Mouse (Mus musculus) embryo, embryonic 10.5 days (tissue): Measurements from ENCODE around the gene Sycp2.
"Not testable (repeated sequence)": the region's sequence is repeated elsewhere in the genome, so short reads cannot be mapped to it uniquely, and the experiment has no call there.

ENCODE experiments used
- DNase-seq: peaks from one replicate; pipeline ENCODE4 v3.0.0-alpha.2; 2015; ENCODE audit warnings: low spot score

Gene Sycp2

DNA sequence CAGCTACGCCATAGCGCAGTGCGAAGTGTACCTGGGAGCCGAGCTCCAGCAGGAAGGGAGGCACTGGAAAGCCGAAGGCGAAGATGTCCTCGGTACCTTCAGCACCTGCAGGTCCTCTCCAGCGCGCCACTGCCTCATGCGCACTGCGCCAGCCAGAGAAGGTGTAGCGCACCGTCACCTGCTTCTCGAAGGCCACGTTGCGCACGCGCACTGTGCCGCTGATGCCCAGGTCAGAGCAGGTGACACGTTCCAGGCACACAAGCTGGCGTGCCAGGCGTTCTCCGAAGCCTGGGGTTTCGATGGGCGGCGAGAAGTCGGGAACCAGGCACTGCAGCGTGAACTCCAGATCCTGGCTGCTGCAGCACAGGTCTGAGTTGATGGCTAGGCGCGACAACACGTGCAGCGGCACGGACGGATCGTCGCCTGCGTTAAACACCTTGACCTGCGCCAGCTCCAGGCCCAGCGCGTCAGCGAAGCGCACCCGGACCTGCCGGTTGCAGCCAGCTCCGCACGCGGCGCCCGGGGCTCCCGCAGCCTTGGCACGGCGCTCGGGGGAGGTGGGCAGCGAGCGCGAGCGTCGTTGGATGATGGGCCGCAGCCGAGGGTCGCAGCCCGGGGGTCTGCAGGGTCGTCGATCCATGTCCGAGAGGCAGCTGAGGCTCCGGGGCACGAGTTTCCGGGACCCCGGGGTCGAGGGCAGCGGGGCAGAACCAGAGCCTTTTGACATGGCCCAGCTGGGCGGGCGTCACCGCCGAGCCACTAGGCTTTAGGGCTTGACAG is 6.2 kb upstream of the Sycp2 start:
- DNase-seq, result no peak

DNA sequence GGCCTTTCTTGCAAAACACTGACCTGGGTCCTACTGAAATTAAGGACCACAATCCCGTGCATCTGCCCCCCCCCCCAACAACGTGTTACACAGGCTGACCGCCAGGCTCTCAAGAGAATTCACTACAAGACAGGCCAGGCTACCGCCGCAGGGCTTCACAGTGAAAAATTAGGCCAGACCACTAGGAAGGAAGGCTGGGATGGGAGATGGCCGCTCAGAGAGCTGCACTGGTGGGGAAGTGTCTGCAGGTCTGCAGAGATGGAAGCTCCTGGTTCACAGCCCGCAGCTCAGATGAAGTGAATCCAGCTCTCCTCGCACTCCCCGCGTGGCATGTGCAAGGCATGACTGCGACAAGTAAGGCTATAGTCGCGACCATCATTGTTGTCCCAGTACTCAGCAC is 5.6 kb upstream of the Sycp2 start:
- DNase-seq, result no peak

DNA sequence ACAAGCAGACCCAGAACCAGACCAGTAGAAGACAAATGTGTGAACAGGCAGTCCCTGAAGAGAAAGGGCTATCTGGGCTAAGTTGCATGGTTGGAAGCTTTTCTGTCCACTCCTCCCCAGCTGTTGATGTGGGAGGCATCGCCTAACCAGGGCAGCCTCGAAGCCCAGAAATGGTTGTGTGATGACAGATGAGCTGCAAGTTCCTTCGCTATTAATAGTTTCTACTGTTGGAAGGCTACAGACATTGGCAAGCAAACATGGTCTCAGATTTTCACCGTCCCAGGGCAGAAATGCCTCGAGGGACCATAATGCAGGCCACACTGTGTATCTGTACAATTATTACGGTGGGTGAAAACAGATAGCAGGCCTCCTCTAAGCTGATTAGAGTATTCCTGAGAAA is 5.1 kb upstream of the Sycp2 start:
- DNase-seq, result no peak

DNA sequence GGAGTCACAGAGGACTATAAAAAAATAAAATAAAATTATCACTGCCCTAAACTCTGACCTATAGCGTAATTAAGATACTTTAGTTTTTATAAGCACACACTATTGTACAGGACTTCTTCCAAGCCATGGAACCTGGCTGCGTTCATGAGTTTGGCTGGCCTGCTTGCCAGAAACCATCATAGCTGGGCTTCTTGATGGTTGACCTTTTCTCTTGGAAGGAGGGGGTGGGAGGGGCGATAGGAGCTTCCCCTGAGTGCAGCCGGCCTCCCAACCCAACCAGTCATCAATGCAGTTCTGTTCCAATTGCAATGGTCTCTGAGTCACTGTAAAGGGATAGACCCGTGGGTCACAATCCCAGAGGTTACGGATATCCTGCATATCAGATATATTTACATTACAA is 2.8 kb upstream of the Sycp2 start:
- DNase-seq, result no peak

DNA sequence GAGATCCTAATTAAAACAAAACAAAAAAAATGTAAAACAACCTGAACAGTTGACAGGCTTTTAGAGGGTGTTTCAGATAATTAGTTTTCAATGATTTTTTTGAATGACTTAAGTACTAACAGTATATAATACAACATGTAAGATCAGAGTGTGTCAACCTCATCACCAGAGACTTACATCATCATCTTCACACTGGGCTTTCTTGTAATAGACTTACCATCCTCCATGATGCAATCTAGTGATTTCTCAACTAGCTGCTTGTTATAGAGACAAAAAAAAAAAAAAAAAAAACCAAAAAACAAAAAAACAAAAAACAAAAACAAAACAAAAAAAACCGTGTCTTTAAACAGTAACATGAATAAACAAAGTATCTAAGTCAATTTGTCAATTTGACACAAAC is 1.5 kb upstream of the Sycp2 start:
- no peak for DNase-seq

DNA sequence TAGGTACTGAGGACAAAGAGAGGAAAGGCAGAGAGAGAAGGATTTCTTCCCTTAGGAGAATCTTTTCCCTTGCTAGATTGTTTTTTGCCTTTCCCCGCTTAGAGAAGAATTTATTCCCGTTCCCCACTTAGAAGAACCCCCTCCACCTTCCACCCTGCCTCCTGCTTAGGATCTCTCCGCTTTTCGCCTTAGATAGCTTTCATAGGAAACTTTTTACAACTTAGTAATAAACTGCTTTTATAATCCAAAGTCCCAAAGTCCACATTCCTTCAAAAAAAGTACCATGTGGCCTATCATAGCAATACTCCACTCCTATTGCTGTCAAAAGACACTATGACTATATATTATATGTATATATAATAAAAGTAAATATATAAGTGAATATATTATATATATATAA is 64.9 kb downstream of the Sycp2 start:
- no peak for DNase-seq

DNA sequence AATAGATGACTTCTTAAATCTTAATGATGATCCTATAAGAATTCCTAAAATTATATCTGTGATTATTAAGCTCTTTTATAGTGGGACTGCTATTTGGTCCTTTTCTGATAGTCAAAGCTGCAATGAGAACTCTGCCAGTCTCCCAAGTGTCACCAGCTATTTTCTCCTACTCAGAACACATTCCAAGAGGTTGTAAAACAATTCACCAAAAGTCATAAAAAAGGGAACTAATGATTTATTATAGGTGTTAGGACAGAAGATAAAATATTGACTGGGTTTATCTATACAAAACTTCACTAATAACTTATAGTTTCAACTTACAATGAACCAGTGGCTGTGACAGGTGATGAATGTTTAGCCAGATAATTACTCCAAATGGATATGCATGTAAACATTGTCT is 65.4 kb downstream of the Sycp2 start:
- not testable (repeated sequence) for DNase-seq

DNA sequence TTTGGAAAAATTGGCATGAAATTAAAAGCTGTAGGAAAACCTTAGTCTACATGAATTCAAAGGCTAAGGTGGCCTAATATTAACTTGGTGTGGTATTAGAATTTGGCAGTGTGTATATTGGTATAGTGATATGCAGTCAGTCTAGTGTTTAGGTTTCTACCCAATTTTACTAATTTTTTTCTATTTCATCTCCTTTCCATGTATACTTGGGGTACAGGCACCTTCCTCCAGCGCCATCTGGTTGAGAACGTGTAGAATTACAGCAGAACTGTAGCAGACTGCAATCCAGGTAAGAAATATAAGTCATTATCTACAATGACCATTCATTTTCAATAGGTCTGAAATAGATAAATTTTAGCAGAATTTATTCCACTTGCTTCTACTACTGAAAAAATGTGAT is 68.4 kb downstream of the Sycp2 start:
- DNase-seq, result no peak

DNA sequence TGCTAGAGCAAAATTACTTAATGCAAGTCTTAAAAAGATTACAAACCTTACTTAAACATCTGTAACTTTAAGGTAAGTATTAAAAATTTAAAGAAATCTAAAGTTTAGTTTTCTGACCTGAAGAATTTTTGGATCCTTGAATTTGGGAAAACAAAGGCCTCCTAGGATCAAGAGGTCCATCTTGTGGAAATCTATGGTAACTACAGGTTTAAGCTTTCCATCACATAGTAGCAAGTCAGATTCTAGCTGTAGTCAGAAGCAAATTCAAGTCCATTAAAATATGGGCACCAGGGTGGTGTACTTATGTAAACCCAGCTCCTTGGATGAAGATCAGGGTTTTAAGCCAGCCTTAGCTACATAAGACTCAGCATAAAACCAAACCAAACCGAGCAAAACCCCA is 69.6 kb downstream of the Sycp2 start:
- DNase-seq, result peak; percentile 52

DNA sequence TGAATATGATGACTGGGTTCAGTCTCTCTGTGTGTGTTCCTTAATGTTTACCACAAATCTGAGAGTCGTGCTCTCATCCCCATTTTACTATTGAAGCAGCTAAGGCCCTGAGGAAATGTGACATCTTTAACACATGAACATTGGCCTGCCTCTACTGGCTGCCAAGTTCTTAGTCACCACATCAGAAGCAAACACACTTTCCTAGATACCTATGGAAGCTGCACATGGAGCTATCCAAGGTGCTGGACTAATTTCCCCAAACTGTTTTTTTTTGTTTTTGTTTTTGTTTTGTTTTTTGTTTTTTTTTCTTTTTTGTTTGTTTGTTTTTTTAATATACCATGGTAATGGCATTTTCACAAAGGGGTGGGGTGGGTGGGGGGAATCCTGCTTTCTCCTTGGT is 77.5 kb downstream of the Sycp2 start:
- DNase-seq, result peak; percentile 14

DNA sequence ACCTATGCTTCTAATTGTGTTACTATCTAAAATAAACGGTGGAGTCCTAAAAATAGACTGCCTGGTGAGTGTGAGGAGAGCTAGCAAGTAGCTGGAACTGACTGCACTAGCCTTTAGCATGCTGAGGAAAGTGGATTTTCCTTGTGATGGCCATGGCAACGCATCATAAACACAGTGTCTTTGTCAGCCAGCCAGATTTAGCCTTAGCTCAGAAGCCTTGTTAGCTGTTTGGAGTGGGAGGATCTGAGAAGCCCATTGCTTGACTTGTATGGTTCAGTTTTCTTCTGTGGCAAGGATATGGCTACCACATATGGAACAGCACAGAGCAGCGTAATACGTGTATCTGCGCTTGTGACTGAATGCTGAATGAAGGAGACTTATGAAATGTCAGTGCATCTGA is 77.9 kb downstream of the Sycp2 start:
- DNase-seq, result no peak

DNA sequence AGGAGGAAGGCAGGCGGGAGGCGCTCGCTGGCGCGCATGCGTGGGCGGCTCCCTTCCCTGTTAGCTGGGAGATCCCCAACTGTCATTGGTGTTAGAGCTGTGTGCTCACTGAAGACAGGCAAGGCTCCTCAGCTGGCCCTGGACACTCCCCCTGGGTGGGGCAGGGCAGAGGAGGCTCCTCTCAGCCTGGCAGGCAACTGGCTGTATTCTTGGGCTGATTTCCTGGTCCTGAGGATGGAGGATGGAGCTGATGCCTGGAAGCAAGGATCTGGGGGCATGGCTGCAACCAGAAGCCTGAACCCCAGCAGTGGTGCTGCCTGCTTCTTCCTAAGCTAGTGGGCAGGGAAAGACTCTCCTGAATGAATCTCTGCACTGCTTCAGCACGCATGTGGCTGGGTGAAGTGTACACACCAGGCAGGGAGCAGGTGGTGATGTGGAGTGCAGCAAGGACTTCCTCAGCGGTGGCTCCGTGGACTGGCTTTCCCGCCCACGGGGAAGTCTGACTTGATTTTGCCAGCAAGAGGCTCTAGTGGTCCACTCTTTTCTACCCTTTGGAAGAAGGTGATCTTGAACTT is 79.9 kb downstream of the Sycp2 start:
- DNase-seq, result peak; percentile 80

DNA sequence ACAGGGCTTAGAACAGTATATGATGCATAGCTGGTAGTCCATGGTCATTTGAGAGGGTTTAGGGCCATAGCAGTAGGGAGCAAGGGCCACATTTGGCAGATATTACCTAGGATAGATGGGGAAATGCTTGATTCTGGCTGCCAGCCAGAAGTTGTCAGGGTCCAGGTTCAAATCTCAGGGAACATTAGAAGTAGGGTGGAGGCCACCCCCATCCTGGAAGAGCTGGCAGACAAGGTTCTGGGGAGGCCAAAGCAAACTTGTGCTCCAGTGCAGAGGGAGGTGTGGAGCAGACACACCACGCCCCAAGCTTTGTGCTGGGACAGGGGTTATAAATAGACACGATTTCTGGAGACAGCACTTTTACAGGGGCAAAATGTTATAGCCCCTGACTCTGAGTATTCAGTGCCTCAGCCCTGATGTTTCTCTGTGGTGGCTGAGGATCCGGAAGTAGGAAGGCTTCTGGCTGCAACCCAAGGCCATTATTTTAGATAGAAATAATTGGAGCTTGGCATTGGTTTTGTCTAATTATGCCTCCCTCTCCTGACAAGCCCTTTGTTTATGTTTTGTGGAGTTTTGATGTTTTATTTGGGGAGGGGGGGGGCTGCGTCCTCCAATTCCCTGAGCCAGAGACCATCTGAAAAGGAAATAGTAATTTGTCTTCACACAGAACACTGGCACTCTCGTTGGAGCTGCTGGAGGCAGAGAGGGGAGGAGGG is 80.6 kb downstream of the Sycp2 start:
- DNase-seq, result no peak

DNA sequence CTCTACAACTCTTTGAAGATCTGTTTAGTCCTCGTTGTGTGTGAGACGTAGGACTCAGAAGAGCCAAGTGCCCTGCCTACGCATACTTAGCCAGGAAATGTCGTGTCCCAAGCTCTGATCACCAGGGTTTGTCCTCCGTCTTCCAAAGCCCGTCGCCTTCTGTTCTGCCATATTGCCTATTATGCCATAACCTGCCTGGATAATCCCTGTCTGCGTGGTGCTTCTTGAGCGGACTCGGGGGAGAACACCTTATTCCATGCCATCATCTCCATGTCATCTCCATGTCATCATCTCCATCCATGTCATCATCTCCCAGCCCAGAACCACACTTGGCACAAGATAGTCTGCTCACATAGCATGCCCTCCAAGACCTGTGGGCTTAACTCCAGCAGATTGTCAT is 81.4 kb downstream of the Sycp2 start:
- DNase-seq, result no peak

DNA sequence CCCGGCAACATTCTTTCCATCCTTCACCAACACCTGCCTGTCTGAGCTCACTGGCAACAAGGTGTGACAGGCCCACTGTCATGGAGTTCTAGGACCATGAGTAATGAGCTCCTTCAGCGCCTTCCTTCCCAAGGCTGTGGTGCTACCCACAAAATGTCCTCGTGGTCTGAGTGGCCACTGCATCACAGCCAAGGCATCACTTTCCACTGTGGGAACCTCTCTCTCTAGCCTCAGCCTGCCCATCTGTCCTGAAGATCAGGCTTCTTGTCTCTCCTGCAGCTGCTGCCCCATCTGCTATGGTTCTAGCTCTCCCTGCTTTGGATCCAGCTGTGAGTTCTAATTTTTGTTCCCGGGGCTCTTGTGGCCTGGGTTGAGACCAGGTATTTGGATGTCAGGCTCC is 82.7 kb downstream of the Sycp2 start:
- DNase-seq, result no peak

DNA sequence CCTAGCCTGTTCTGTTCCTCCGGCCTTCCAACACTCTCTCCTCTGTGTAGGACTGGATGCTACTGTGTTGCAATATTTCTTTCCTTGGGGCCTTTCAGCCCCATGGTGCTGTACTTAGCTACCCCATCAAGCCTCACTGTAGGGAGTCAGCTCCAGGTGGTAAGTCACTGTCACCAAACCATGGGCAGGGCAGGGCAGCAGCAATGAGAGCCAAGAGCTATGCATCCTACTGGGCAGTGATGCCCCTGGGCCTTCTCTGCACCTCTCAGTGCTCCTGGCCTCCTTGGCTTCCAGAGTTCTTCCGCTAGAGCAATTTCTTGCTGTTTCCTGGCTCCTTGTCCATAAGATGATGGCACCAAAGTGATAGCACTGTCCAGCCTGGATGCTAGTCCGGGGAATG is 83.1 kb downstream of the Sycp2 start:
- DNase-seq, result no peak

DNA sequence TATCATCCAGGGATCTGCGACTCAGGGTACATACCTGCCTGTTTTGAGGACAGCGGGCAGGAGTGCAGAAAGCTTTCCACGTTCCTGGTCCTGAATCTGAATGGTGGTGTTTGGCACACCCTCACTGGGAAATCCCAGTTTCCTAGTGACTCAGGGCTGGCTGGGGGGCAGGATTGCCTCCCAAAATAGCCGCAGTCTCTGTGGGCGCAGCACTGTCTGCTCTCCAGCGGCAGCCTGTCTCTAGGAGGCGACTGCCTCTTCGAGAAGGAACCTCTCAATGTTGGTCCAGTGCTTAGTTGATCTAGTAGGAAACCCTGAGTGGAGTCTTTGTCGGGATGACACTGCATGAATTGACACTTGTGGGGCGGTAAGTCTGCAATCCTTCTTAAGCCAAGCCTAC is 86.2 kb downstream of the Sycp2 start:
- DNase-seq, result no peak

DNA sequence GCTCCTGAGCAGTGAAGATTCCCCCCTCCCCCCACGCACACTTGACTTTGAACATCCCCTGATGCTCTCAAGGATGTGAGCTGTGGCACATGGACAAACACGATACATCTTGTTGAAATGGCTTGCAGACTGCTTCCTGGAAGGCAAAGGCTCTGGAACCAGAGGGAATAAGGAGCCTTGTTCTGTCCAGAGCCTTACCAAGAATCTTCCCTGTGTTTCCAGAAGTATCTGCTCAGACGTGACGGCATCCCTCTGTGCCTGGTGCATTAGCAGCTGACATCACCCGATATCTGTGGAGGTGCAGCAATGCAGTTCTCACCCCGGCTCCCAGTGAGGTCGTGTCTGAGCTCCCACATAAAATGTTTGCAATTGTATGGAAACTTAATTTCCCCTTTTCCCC is 87.7 kb downstream of the Sycp2 start:
- no peak for DNase-seq

DNA sequence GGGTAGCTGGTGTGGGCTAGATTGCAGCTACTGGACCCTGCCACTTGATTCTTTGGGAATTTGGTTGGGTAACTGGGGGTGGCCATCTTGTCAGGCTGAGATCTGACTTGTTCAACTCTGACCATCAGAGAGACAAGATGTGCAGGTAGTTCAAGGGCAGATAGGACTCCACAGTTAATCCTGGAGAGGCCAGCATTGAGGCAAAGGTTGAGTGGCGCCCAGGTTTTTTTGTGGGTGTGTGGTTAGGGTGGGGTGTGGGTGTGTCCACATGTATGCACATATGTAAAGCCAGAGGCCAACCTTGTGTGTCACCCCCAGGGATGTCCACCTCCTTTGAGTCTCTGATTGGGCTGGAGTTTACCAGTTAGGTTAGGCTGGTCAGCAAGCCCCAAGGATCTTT is 91.2 kb downstream of the Sycp2 start:
- DNase-seq, result no peak

DNA sequence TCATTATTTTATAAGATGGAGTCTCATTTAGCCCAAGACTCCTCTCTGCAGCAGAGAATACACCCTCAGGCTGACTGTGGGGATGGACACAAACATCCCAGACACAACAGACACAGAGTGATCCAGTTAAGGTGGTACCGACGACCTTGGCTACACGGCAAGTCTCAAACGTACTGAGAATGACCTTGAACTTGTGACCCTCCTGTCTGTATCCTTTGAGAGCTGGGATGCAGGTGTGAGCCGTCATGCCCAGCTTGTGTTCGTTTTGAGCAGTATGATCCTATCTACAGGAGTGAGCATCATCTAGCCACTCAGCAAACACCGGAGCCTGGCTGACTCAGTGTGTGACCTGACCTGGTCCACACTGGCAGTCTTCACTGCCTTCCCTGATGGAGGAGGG is 93.9 kb downstream of the Sycp2 start:
- no peak for DNase-seq

DNA sequence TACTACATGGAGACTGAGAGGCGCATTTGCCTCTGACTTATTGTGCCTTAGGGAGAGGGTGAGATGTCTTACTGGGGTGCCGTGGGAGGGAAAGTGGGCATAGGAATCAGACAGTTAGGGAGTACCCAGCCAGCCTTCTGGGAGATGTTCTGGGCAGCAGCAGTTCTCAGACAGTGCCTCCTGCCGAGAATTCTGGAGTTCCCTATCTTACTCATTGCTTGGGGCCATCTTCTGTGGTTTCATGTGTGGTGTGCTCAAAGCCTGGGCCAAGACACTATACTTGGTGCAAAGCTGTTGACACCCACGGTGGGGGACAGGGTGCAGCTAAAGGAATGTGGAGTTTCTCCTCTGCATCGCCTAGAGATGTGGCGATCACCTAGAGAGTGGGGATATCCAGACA is 102.8 kb downstream of the Sycp2 start:
- no peak for DNase-seq

DNA sequence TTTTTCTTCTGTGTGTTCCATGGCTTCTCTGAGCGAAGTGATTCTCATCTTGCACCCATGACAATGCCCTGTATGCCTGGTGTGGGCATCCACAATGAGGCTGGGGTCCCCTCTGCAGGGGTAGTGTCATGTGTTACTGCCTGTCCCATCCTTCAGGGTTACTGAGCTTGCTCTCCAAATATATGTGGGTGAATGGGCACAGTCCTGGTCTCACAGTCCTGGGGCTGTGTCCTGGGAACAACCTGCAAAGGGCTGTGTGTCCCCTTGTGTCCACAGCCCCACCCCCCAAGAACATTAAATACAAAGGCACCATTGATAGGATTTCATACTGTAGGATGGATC is 103.3 kb downstream of the Sycp2 start:
- no peak for DNase-seq

DNA sequence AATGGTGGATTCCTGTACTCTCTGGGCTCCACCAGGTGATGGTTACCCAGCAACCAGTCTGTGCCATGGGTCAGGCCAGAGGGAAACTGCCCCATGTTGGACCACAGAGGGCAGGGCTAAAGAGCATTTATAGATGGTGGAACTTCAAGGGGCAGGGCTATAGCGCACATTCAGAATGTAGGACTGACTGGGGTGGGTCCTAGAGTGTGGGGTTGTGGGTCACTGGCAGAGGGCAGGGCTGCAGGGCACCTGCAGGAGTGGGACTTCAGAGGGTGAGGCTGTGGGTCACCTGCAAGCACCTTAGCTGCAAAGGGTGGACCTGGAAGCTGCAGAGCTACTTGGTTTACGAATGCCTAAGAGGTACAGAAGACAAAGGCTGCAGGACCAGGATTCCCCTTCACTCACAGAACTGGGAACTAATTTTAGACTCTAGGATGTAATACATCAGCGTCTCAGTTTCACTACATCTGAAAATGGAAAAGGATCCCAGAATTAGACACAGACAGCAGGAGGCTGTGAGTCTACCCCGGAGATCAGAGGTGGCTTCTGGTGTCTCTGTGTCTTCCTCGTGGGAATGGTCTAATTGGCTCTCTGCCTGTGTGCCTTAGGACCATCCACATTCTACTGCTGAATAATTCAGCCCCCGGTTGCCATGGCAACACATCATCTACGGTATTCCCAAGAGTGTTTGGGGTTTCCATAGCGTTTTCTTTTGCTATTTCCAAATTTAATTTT is 103.9 kb downstream of the Sycp2 start:
- peak; percentile 58 for DNase-seq
